Mouse (Mus musculus): ENCODE results near the gene Pi4k2a. TPM values are rescaled to one million over a fixed set of nuclear protein-coding genes. Genes with fewer than 3 reads are reported as not detected.
A peak's percentile ranks its signal among the peaks of the same experiment; 100 is the strongest.

The Pi4k2a gene
- total RNA-seq (2021): 10 to 100 TPM; 69.2 to 69.6 TPM
- long read RNA-seq, full-length matches to known transcripts: 108 of 143 reads
- long read RNA-seq, partial matches to known transcripts: 5 of 143 reads
- long read RNA-seq, other reads (novel, unspliced or antisense): 30 of 143 reads

DNA sequence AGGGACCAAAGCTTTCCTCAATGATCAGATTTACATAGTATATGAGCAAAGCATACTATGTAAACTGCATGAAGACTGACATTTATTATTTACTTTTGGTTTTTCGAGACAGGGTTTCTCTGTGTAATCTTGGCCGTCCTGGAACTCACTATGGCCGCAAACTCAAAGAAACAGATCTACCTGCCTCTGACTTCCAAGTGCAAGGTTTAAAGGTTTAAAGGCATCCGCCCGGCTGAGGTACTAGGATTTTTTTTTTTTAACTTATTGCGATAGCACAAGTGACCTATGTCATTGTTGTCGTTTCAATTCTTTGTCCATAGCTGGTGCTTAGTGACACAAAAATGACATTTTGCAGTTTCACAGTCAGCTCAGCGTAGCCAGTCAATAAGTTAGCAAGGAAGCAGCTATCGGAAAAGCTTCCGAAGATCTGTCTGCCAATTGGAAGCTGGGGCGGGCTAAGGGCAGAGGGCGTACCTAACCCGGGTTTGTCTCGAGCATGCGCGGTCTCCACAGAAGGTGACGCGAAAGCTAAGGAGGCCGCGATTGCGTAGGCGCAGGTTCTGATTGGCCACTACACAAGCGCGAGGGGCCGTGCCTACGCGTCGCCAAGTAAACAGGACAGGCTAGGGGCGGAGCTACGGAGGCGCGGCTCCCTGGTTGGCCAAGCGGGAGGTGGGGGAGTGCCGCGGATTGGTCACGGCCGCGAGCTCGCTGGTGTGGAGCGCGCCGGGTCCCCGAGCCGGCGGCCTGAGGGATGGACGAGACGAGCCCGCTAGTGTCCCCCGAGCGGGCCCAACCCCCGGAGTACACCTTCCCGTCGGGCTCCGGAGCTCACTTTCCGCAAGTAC lies at the start of gene Pi4k2a:
Gene Pi4k2a (plus strand): TSS at position 723 of the 848 bp plus-strand sequence.
- peak; percentile 100 for DNase-seq (ENCODE audit: low spot score in 2 of 2)

DNA sequence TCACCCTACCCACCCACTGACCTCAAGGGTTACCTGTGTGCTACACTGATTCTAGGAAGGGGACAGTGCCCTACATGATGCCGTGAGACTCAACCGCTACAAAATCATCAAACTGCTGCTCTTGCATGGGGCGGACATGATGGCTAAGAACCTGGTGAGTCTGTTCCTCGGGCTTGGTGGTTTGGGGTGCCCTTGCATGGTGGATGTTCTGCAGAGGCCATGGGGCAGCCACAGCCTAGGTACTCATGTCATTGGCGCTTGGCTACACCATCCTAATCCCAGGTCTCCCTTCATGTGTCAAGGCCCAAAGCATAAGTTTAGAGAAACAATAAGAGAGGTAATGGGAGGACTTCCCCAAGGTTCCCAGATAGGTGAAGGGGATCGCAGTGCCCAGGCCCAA lies 46.3 kb upstream of the Pi4k2a start:
- DNase-seq (ENCODE audit: low spot score in 2 of 2): no peak

DNA sequence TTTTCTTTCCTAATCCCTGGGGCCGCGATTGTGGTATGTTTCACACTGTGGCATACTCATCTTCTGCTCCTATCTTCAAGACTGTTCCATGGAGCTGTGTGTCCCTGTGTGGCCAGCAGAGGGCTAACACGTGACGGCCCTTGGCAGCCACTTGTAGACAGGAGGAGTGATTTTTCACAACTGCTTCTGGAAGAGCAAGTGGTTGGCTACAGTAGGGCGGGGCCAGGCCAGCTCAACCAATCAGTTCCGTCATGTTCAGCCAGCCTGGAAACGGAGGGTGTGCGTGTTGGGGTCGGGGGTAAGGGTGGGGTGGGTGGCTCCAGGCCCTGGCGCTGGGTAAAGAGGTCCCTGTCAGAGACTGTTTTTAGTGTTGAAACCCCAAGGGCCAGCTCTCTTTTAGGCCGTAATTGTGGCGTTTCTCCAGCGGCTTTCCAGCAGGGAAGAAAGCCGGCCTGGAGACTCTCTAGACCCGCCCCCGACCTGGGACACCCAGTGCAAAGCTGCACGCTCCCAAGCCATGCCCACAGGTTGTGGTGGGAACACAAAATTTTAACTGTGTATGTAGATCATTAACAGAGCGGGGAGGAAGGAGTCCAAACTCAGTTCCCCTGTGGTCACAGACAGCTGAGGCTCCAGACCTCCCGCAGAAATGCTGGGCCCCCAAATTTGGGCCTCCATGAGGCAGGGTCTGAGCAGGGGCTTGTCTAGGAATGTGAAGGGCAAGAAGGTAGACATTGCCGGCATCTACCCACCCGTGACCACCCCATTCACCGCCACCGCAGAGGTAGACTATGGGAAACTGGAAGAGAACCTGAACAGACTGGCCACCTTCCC lies 44.8 kb upstream of the Pi4k2a start, which contains the start of gene Hoga1:
Gene Hoga1 (plus strand): TSS at position 342 of the 834 bp plus-strand sequence.
- peak; percentile 25 to 65 for DNase-seq (ENCODE audit: low spot score in 2 of 2)

DNA sequence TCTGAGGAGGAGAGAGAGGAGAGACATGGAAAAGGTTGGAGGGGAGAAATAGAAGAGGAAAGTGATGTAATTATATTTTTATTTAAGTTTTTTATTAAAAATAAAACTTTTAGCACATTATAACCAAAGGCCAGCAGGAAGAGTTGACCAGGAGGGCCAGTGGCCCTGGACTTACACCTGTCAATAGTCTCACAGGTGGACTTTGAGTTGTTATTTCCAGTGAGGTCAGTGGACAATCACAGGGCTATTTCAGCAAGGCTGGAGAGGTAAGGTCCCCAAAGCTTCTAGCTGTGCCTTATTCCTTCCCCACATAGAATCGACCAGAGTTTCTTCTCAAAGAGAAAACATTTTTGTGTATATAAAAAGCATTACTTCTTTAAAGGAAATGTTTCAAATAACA lies 40.0 kb upstream of the Pi4k2a start:
- no peak for DNase-seq (ENCODE audit: low spot score in 2 of 2)

DNA sequence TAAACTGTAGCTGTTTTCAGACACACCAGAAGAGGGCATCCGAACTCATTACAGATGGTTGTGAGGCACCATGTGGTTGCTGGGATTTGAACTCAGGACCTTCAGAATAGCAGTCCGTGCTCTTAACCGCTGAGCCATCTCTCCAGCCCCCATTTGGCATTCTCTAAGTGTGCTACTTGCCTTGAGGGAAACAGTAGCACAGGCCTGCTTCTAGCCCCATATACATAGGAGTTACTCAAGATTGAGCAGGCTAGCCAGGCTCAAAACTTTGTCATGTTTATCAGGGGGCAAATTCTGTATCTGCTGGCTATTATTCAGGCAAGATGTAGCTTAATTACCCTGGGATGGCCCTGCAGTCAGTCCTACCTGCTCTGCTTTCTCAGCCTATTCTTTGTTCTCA lies 38.9 kb upstream of the Pi4k2a start:
- no peak for DNase-seq (ENCODE audit: low spot score in 2 of 2)

DNA sequence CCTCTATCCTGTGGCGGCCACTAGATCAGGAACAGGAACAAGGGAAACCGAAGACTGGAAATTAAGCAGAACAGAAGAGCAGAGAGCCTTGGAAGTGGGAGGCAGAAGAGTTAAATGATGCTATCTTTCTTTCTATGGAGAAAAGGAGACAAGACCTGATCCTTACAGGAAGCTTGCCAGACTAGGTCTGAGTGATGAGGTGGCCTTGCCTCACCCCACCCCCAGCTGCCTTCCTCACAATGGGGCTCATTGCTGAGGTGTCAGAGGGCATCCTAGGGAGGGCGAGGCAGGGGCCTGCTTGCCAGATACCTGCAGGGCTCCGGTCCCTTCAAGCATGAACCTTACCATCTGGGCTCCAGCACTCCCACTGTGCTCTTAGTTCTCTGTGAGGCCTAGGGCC lies 38.3 kb upstream of the Pi4k2a start, which contains the start of gene 4933411K16Rik:
Gene 4933411K16Rik (plus strand): TSS at position 301 of the 400 bp plus-strand sequence.
- no peak for DNase-seq (ENCODE audit: low spot score in 2 of 2)

DNA sequence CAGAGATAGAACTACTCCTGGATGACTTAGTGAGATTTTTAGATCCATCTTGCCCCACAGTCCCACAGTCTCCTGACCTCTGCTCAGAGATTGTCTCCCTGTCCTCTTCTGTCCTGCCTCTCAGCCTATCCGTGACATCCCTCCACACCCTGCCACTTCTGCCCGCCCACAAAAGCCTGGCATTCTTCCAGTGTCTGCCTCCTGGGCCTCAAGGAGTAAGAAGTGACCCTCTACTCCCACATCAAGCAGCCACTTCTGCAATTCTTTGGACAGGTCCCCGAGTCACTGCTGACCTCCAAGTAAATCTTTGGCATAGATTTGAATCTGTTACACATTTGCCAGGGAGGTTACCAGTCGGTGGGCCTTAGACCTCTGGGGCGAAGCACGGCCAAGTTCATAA lies 36.0 kb upstream of the Pi4k2a start:
- no peak for DNase-seq (ENCODE audit: low spot score in 2 of 2)

DNA sequence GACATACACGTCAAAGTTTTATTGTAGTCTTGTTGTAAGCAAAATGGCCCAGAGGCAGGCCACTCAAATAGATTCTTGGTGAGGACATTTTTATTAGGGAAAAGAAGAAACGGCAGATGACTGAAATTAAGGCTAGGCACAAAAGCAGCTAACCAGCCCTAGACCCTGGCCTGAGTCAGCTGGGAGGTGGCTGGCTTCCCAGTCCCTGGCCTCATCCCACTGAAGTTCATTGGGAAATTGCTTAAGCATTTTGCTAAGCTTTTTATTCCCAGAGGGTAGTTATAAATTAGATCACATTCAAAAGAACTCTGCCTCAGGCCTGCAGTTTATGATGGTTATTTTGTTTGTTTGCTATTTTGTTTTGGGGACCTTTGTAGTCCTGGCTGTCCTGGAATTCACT lies 34.4 kb upstream of the Pi4k2a start:
- DNase-seq (ENCODE audit: low spot score in 2 of 2): no peak

DNA sequence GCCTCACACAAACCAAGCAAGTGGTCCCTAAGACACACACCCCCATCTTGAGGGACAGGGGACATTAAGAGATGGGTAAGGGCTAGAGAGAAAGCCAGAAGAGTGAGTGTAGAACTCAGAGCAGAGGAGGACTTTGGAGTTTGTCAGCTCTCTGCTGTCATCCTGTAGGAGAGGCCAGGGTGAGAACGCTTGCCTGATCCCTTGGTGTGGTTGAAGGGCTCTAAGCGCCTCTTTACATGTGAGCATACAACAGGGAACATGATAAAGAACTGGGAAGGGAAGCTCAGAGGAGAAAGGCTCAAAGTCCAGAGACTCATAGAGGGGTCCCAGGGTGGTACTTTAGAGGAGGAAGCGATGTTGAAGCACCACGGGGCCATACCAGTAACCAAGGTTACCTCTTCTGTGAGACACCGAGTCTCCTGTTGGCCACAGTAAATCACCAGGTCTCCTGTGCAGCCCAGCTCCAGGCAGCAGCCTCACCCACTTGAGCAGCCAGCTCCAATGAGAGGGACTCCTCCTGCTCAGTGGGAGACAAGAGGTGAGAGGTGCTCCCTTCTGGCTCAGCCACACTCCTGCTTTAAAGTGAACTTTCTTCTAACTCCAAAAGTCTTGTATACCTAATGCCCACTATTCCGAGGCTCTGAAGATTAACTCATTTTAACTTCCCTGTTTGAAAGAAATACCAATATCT lies 33.4 kb upstream of the Pi4k2a start:
- no peak for DNase-seq (ENCODE audit: low spot score in 2 of 2)

DNA sequence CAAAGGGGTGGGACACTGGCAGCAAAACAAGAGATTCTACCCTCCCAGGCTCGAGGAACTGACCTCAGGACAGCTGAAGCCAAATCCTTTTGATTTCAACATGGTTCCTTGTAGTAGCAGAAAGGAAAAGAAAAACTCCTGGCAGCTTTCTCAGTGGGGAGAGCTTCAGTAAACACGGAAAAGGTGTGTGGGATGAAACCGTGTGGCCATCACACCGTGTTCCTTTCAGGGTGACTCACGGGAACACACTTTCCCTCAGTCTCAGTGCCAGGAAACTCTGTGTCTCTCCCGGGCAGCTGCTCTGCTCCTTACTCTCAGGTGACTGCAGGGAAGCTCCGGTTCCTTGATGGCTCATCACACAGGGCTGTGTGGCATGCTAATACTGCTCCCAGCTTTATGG lies 31.8 kb upstream of the Pi4k2a start:
- DNase-seq (ENCODE audit: low spot score in 2 of 2): no peak

DNA sequence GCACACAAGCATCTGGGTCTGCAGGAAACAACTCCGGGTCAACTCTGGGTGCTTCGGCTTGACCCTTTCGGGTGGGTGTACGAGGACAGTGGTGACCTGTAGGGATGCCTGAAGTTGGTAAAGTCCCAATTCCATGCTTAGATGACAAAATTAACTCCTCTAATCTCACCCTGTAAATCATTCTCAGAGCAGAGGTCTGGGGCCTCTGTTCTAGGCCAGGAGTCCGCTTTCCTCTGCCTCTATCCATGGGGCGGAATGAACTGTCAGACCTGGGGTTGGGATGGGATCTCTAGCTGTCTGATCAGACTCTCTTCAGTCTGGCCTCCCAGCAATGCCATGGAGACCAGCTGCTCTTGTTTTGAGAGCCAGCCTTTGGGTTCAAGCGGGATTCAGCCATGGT lies 28.8 kb upstream of the Pi4k2a start:
- no peak for DNase-seq (ENCODE audit: low spot score in 2 of 2)

DNA sequence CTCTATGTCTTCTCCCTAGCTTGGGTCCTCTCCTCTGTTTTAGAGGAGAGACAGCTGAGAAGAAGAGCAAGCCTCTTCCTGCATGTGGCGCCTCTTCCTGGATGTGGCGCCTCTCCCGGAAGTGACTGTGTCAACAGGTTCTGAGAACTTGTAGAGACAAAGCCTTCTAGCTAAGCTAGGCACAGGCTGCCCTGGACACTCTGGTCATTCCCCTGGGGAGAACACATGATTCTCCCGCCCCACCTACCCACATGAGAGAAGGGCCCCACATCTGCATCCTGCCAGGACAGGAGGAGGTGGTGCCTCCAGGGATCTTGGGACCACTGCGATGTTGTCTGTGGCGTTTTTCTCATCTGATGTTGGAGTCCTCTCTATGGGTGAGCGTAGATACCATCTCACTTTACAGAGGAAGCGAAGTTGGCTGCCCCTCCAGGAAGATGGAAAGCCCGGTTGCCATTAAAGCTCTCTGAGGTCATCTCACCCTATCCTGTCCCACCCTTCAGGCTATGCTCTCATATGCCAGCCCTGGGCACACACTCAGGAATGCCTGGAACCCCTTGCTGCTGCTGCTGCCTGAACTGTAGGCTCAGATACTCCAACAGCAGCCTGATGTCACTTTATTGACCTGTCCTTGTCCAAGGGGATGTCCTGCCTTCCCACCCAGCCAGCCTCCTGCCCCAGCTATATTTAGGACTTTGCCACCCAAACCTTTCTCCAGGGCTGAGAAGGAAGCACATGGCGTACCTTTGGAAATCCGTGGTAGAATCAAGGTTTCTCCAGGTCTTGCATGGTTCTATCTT lies 21.6 kb upstream of the Pi4k2a start:
- no peak for DNase-seq (ENCODE audit: low spot score in 2 of 2)

DNA sequence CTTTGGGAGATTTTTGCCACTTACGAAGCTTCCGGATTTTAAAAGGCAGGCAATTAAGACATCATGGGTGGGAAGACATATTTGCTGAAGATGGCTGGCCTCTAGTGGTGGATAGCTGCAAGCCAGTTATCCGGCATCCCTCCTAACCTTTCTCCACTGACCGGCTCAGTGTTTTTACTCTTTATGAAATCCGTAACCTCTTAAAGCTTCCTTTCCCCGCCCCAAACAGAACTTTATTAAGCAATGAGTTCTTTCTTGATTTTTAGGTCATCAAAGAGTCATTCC lies 21.1 kb upstream of the Pi4k2a start:
- DNase-seq (ENCODE audit: low spot score in 2 of 2): peak in 1 of 2 experiments; percentile 45

DNA sequence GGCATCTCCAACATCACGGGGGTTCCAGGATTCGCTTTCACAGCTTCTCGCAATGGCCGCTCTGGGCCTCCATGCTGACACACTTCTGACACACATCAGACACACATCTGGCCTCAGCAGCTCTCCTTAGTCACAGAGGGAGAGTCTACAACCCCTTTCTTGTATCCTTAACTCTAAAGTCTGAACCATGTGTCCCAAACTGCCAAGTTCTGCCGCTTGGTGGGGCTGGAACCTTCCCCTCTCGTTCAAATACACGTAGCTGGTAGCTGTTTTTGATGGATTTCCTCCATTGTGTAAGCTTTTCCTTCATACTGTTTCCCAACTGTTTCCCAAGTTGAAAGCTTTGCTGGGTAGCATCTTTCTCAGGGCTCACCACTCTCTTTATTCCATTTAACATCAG lies 19.0 kb upstream of the Pi4k2a start:
- peak in 1 of 2 experiments; percentile 22 for DNase-seq (ENCODE audit: low spot score in 2 of 2)

DNA sequence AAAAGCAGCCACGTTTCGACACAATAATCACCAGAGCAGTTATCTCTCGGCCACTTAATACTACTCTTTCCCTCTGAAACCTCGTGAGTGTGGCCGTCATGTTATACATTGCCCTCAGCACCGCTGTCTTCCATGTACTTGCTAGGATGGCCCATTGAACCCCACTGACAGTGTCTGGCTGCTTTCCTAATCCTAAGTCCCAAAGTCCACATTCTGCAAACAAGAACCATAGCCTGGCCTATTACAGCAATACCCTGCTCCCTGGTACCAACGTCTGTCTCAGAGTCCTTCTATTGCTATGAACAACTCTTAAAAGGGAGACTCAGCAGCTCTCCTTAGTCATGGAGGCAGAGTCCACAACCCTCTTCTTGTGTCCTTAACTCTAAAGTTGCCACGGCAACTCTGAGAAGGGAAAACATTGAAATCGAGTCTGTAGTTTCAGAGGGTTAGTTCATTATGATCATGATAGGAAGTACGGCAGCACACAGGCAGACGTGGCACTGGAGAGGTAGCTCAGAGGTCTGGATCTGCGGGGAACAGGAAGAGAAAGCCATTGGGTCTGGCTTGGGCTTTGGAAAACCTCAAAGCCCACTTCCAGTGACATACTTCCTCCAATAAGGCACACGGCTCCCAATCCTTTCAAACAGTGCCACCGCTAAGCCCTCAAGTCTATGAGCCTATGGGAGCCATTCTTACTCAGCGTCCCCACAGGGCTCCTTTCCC lies 18.2 kb upstream of the Pi4k2a start:
- no peak for DNase-seq (ENCODE audit: low spot score in 2 of 2)

DNA sequence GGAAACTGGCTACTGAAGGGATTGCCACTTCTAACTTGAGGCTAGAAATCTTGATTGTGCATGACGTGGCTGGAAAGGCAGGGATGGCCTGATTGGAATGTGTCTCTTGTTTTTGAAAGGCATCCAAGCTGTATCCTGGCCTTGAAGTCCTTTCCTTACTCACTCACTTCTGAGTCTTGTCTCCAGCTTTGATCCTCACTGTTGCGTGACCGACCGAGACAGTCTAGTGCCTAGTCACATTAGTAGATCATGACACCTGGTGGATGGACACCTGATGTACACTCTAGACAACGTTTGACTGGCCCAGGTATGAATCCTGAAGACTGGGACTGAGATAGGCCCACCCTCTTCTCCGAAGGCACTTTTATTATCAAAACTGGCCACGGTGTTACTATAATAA lies 17.5 kb upstream of the Pi4k2a start:
- DNase-seq (ENCODE audit: low spot score in 2 of 2): no peak

DNA sequence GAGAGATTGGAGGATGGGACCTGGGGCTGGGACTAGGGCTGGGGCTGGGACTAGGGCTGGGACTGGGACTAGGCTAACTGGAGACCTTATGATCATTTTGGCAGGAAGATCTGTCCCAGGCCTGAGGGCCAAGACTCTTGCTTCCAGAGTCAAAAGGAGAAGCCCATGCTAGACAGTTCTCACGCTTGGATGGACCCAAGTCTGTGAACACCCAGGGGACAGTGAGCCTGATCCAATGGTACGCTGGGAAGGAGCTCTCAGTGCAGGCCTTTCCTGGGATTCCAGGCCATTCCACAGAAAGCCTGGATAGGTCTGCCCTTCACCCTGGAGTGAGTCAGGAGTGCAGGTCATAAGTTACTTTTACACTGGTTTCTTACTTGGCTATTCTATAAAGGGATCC lies 15.2 kb upstream of the Pi4k2a start:
- no peak for DNase-seq (ENCODE audit: low spot score in 2 of 2)

DNA sequence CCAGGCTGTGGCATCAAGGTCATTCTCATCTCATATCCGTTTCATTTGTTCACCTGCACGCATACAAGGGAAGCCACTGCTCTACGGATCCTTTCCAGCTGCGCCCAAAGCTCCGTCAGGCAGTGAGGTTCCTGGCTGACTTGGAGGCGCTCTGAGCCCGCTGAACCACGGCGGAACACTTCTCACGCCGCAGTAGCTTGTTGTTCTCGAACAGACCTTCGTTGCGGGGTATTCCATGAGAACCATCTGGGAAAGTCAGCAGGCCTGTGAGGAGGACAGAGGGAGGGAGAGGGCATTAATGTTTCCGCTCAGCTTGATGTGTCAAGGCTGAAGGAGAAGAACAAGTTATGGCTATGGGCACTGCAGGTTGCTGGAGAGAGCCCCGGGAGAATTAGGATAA lies 14.3 kb upstream of the Pi4k2a start:
- no peak for DNase-seq (ENCODE audit: low spot score in 2 of 2)

DNA sequence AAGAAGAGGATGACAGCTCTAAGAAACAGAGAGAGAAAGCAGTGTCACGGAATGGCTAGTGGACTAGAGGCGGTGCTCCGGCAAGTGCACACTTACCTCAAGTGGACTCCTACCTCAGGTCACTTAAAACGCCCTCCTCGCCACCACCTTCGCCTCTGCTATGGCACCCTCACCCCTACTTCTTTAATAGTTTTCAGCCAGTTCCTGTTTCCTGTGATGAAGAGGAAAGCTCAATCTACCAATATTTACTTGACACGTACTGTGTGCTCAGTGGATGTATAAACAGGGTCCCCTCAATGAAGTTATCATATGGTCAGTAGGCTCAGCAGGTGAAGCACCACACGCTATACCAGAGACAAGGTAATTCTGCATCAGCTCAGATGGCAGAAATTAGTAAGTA lies 11.7 kb upstream of the Pi4k2a start:
- no peak for DNase-seq (ENCODE audit: low spot score in 2 of 2)

DNA sequence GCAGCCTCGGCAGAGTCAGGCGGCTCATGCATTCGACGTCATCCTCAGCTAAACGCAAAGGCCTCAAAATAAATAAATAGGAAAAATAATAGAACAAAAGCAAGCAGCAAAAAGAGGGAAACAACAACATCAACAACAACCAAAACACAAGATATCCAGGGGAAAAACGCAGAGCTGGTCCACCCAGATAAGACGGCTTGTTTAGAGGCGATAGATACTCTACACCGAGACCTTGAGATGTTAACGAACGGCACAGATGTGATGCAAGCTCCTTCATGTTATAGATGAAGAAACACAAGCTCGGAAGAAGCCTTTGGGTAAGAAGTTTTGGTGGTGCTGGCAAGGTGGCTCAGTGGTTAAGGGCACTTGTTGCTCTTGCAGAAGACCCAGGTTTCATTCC lies 11.3 kb upstream of the Pi4k2a start:
- no peak for DNase-seq (ENCODE audit: low spot score in 2 of 2)
